ENCODE assay signal across 13 mouse cellular contexts in the genomic region with DNA sequence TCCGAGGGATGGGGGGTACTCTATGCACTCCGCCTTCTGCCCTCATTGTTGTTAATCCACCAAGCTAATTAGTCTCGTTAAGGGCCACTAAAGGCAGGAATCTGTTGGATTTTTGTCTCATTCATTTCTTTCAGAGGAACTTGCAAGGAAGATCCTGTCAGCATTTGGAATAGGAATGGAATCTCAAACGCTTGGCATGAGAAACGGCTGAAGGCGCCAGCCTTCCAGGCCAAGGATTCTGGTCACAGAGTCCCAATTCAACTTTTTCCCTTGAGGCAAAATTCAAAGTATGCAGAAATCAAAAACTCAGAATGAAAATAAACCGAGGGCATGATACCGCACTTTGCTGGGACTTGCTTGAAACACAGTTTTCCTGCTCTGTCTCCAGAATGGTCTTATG. TPM values are rescaled to one million over a fixed set of nuclear protein-coding genes. Genes with fewer than 3 reads are reported as not detected.
DNase-seq lines count a peak whose midpoint lies in the region; ATAC-seq and TF ChIP-seq lines count a peak whose summit lies in the region.
"Had no signal": no experiment of that assay in that cellular context is flagged by ENCODE, and none has a peak within 500 bp of the region (broad histone marks: within the 10 kb centered on the region; RNA-seq: fewer than 3 reads in every experiment).

No protein-coding gene starts in this region.

- no peak for TF ChIP-seq CTCF in forebrain, postnatal 0 days (IDR thresholded peaks at IDR 0.05; ENCODE audit: low read depth)
- TF ChIP-seq CTCF in hindbrain, postnatal 0 days (IDR thresholded peaks at IDR 0.05; ENCODE audit: low read depth): no peak

- H3K4me3 ChIP-seq in forebrain, postnatal 0 days (ENCODE audit: low read depth, low read length): no peak overlapping the region
- no peak overlapping the region for H3K4me3 ChIP-seq in forebrain, embryonic 10.5 days
- H3K4me3 ChIP-seq in hindbrain, postnatal 0 days (ENCODE audit: low read length): no peak overlapping the region
- H3K4me3 ChIP-seq in midbrain, embryonic 10.5 days: no peak overlapping the region
- H3K4me3 ChIP-seq: hindbrain, embryonic 10.5 days had no signal

- ATAC-seq in forebrain, postnatal 0 days: no peak
- no peak for ATAC-seq in hindbrain, postnatal 0 days
- ATAC-seq: intestine, postnatal 0 days had no signal

- H3K9ac ChIP-seq in forebrain, postnatal 0 days: no peak overlapping the region
- no peak overlapping the region for H3K9ac ChIP-seq in hindbrain, postnatal 0 days (replicated peaks; ENCODE audit: low read length)
- H3K9ac ChIP-seq: liver, embryonic 14.5 days had no signal

- WGBS in forebrain, postnatal 0 days: 19% methylated on average over 8 of the region's 8 CpGs
- WGBS in forebrain, embryonic 10.5 days: 25% methylated on average over 8 of the region's 8 CpGs
- 62% methylated on average over 8 of the region's 8 CpGs for WGBS in hindbrain, postnatal 0 days
- 51% methylated on average over 8 of the region's 8 CpGs for WGBS in midbrain, embryonic 10.5 days

- no peak overlapping the region for H3K27ac ChIP-seq in forebrain, postnatal 0 days (ENCODE audit: low read depth, low read length)
- H3K27ac ChIP-seq in forebrain, embryonic 10.5 days: no peak overlapping the region
- no peak overlapping the region for H3K27ac ChIP-seq in hindbrain, postnatal 0 days
- H3K27ac ChIP-seq in midbrain, embryonic 10.5 days (replicated peaks): no peak overlapping the region
- H3K27ac ChIP-seq: hindbrain, embryonic 10.5 days; liver, embryonic 14.5 days had no signal

- no peaks in the 10 kb centered on the region for H3K36me3 ChIP-seq in forebrain, postnatal 0 days (ENCODE audit: insufficient read depth)
- H3K36me3 ChIP-seq in forebrain, embryonic 10.5 days (replicated peaks): no peaks in the 10 kb centered on the region
- no peaks in the 10 kb centered on the region for H3K36me3 ChIP-seq in hindbrain, postnatal 0 days (ENCODE audit: insufficient read depth, low read length)
- H3K36me3 ChIP-seq in midbrain, embryonic 10.5 days: no peaks in the 10 kb centered on the region
- H3K36me3 ChIP-seq: hindbrain, embryonic 10.5 days had no signal

- peaks cover 7% of the 10 kb centered on the region; the same call in 1 of the 2 replicates for H3K4me1 ChIP-seq in forebrain, postnatal 0 days (ENCODE audit: insufficient read depth)
- H3K4me1 ChIP-seq in forebrain, embryonic 10.5 days: peaks cover 38% of the 10 kb centered on the region
- H3K4me1 ChIP-seq in hindbrain, postnatal 0 days (ENCODE audit: insufficient read depth, low read length): no peaks in the 10 kb centered on the region
- peaks cover 5% of the 10 kb centered on the region; the same call in 1 of the 2 replicates for H3K4me1 ChIP-seq in midbrain, embryonic 10.5 days

- peak; percentile 53 for DNase-seq in forebrain, postnatal 0 days
- no peak for DNase-seq in forebrain, embryonic 10.5 days (ENCODE audit: extremely low spot score, low spot score)
- peak; percentile 29 for DNase-seq in urinary bladder, postnatal 14 days (ENCODE audit: low spot score)
- no peak for DNase-seq in urinary bladder, postnatal 4 days (ENCODE audit: low spot score in 2 of 2)
- DNase-seq in heart, postnatal 10 days: peak; percentile 53 to 69
- DNase-seq in hindbrain, postnatal 0 days (ENCODE audit: low spot score): no peak
- DNase-seq in midbrain, embryonic 10.5 days (ENCODE audit: low spot score): no peak
- DNase-seq: cerebellum, postnatal 36 days; right cerebral cortex, postnatal 14 days; thymus, postnatal 25 days had no signal

- H3K27me3 ChIP-seq in forebrain, postnatal 0 days (ENCODE audit: insufficient read depth, low read length): no peaks in the 10 kb centered on the region
- H3K27me3 ChIP-seq in forebrain, embryonic 10.5 days (ENCODE audit: poor library complexity, severe bottlenecking): no peaks in the 10 kb centered on the region
- H3K27me3 ChIP-seq in hindbrain, postnatal 0 days (ENCODE audit: insufficient read depth, low read length): no peaks in the 10 kb centered on the region
- H3K27me3 ChIP-seq in midbrain, embryonic 10.5 days (ENCODE audit: low read depth, poor library complexity, severe bottlenecking): no peaks in the 10 kb centered on the region

- intact Hi-C loops in heart, postnatal 10 days (cut with DNase I): no loop called here

- no peak overlapping the region for H3K4me2 ChIP-seq in forebrain, postnatal 0 days (ENCODE audit: low read depth)
- no peak overlapping the region for H3K4me2 ChIP-seq in hindbrain, postnatal 0 days (ENCODE audit: low read depth, low read length)

- no peaks in the 10 kb centered on the region for H3K9me3 ChIP-seq in forebrain, postnatal 0 days (ENCODE audit: low read length)
- no peaks in the 10 kb centered on the region for H3K9me3 ChIP-seq in forebrain, embryonic 10.5 days
- no peaks in the 10 kb centered on the region for H3K9me3 ChIP-seq in hindbrain, postnatal 0 days (ENCODE audit: low read length)
- H3K9me3 ChIP-seq in midbrain, embryonic 10.5 days (replicated peaks): no peaks in the 10 kb centered on the region
- H3K9me3 ChIP-seq: hindbrain, embryonic 10.5 days had no signal

RNA-seq across cellular contexts. Expression of gene Hmgn3, which starts 48.7 kb away (rescaled TPM):
- 74.6 and 83.9 TPM in 2 replicates for total RNA-seq in forebrain, postnatal 0 days (2014; rRNA removed)
- polyA plus RNA-seq in forebrain, postnatal 0 days (2015; fragmentation: Nextera tagmentation; extraction: Ambion mirVana): 213 and 222 TPM in 2 replicates
- 154 and 160 TPM in 2 replicates for polyA plus RNA-seq in forebrain, embryonic 10.5 days (2016; fragmentation: Nextera tagmentation; extraction: Ambion mirVana)
- total RNA-seq in heart, postnatal 10 days (2021): 10 to 100 TPM; 33.1 to 38.2 TPM
- total RNA-seq in hindbrain, postnatal 0 days (2014; rRNA removed): 48.0 and 55.1 TPM in 2 replicates
- polyA plus RNA-seq in hindbrain, postnatal 0 days (2015; fragmentation: Nextera tagmentation; extraction: Ambion mirVana): 213 and 240 TPM in 2 replicates
- polyA plus RNA-seq in midbrain, embryonic 10.5 days (2016; fragmentation: Nextera tagmentation; extraction: Ambion mirVana): 140 and 141 TPM in 2 replicates

Comparison
In these comparisons a context has a peak if more than half of its experiments do, and no peak if none do; other contexts are left out.
1. DNase-seq: peak in forebrain, postnatal 0 days (single experiment), urinary bladder, postnatal 14 days (single experiment) and heart, postnatal 10 days (2 of 2); none in forebrain, embryonic 10.5 days (single experiment), urinary bladder, postnatal 4 days (0 of 2), hindbrain, postnatal 0 days (single experiment) and midbrain, embryonic 10.5 days (single experiment).